Mouse (Mus musculus): Measurements from ENCODE around the gene Zp3r. TPM values are rescaled to one million over a fixed set of nuclear protein-coding genes. Genes with fewer than 3 reads are reported as not detected.

The Zp3r gene
- polyA plus RNA-seq (2012; rRNA removed; ENCODE audit: low replicate concordance) = not detected in 2 replicates

DNA sequence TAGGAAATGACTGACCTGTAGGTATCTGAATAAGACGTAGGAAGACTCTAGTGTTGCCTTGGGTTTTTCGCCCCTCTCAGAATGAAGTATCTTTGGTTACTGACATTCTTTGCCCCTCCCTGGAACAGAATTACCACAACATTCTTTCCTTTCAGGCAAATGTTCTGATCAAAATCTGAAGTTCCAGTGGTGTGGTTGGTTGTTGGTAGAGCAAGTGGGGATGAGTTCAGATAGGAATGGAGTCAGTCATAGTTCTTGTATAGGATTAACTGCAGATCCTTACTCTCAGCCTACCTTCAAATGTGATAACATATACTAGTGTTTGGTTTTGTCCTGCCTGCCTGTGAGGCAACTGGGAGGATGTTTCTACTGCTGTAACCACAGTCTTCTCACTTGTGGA lies at the start of gene Zp3r:
TSS of gene Zp3r (minus strand) at position 101 of the 400 bp plus-strand sequence.

DNA sequence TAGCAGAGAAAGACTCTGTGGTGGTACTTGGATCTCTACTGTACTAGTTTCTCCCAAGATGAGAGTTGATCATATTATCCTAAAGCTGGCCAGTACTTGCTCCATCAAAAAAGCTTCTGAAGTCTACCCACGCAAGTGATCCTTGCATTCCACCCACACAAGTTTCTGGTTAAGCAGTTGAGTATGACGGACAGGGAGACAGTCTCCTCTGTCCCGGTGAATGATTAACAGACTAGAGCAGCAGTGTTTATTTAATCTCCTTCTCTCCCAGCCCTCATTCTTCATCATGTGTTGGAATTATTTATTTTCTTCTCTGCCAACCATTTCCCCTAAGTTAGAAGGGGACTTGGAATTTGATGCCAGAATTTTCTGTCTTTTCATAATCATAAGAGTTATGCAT lies 32.0 kb upstream of the Zp3r start, which contains the start of gene C4bp:
TSS of gene C4bp (minus strand) at position 179 of the 400 bp plus-strand sequence.

Other genes with a start within 250 kb of the Zp3r start
- not detected in 2 replicates for gene Cd55b, start 206.6 kb downstream of the Zp3r start, polyA plus RNA-seq (2012; rRNA removed; ENCODE audit: low replicate concordance)
- 34.5 and 54.7 TPM in 2 replicates for gene Cd55, start 166.9 kb downstream of the Zp3r start, polyA plus RNA-seq (2012; rRNA removed; ENCODE audit: low replicate concordance)
- gene C4bp, start 32.0 kb upstream of the Zp3r start, polyA plus RNA-seq (2012; rRNA removed; ENCODE audit: low replicate concordance) = 0.16 and 1.5 TPM in 2 replicates
- not detected in 2 replicates for gene Gm29427, start 86.2 kb upstream of the Zp3r start, polyA plus RNA-seq (2012; rRNA removed; ENCODE audit: low replicate concordance)
- 1.2 and 2.1 TPM in 2 replicates for gene Yod1, start 87.7 kb upstream of the Zp3r start, polyA plus RNA-seq (2012; rRNA removed; ENCODE audit: low replicate concordance)
- 9.1 and 14.2 TPM in 2 replicates for gene Pfkfb2, start 99.6 kb upstream of the Zp3r start, polyA plus RNA-seq (2012; rRNA removed; ENCODE audit: low replicate concordance)
- 1.1 and 3.4 TPM in 2 replicates for gene AA986860, start 102.4 kb upstream of the Zp3r start, polyA plus RNA-seq (2012; rRNA removed; ENCODE audit: low replicate concordance)
- gene Fcamr, start 171.3 kb upstream of the Zp3r start, polyA plus RNA-seq (2012; rRNA removed; ENCODE audit: low replicate concordance) = 0.58 and 0.66 TPM in 2 replicates
- gene Pigr, start 197.1 kb upstream of the Zp3r start, polyA plus RNA-seq (2012; rRNA removed; ENCODE audit: low replicate concordance) = 0.14 and 31.0 TPM in 2 replicates
- 0.64 and 0.85 TPM in 2 replicates for gene Fcmr, start 236.0 kb upstream of the Zp3r start, polyA plus RNA-seq (2012; rRNA removed; ENCODE audit: low replicate concordance)